Mouse (Mus musculus): ENCODE measurements around the gene Npb.

DNA sequence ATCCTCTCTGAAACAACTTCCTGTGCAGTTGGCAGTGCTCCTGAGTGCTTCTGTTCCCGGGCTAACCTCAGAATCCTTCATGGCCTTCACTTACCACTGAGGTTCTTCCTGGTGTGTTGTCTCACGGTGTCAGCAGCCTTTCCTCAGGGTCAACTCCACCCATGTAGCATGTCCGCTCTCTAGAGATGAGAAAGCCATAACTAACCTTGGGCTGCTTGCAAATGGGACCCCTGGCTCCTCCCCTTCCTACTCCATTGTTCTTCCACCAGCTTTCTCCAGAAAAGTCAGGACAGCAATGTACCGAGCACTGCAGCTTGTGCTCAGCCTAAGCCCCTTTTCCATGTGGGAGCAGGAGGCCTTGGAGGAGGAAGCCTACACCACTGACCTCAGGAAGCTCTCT, 1.5 kb upstream of the Npb start:
- no peak for TF ChIP-seq CTCF (IDR thresholded peaks at IDR 0.05; ENCODE audit: borderline replicate concordance, insufficient read depth, low read length)
- no peak for TF ChIP-seq POLR2A (IDR thresholded peaks at IDR 0.05; ENCODE audit: low read depth, low read length)

Data from embryonic fibroblast, embryonic 13.5 days (primary cell).